In genomic region chr1:57394051-57394450, GRCm38 (mm10) we compare ENCODE assay signal across 7 mouse cellular contexts. TPM values are rescaled to one million over a fixed set of nuclear protein-coding genes. Genes with fewer than 3 reads are reported as not detected.
A peak's percentile ranks its signal among the peaks of the same experiment; 100 is the strongest.
DNase-seq lines count a peak whose midpoint lies in the region; ATAC-seq and TF ChIP-seq lines count a peak whose summit lies in the region.

No protein-coding gene starts in this region.

- H3K4me3 ChIP-seq in left cerebral cortex, adult 2 months = no peak overlapping the region

- TF ChIP-seq CTCF in left cerebral cortex, adult 2 months (IDR thresholded peaks at IDR 0.05) = peak; percentile 84

- intact Hi-C loops in left cerebral cortex, adult 2 months (cut with DNase I) = loop anchor here (2.0 kb wide), 1 partner anchor 1507 kb away; no protein-coding TSS in a partner anchor
- intact Hi-C loops in left cerebral cortex, postnatal 10 days (cut with DNase I) = loop anchor here (5.0 kb wide), 1 partner anchor 1507 kb away; no protein-coding TSS in a partner anchor

- DNase-seq in left cerebral cortex, adult 2 months (ENCODE audit: extremely low spot score in 1 of 2, low spot score in 2 of 2) = peak; percentile 58 to 59
- DNase-seq in left cerebral cortex, adult 11 months (ENCODE audit: low spot score) = no peak
- DNase-seq in ES-CJ7 (ENCODE audit: low read depth, low spot score) = peak; percentile 68
- peak; percentile 28 for DNase-seq in adrenal gland, adult 2 months
- peak; percentile 28 for DNase-seq in embryo, embryonic 9.5 days (ENCODE audit: extremely low spot score)
- peak; percentile 31 to 57 for DNase-seq in left cerebral cortex, postnatal 10 days (ENCODE audit: extremely low spot score in 1 of 2, low spot score in 2 of 2)

- ATAC-seq in neutrophil, adult 5-6 weeks (ENCODE audit: extremely low read depth, insufficient number of reproducible peaks, low FRiP score, poor library complexity, severe bottlenecking) = peak; percentile 72; the same call in 1 of the 2 replicates

- no peak overlapping the region for H3K27ac ChIP-seq in left cerebral cortex, adult 2 months

RNA-seq across cellular contexts. Expression of gene Maip1, which starts 12.1 kb away (rescaled TPM):
- total RNA-seq in left cerebral cortex, adult 2 months (2021) = 10 to 100 TPM; 11.5 to 11.9 TPM
- total RNA-seq in adrenal gland, adult 2 months (2021) = 10 to 100 TPM; 10.3 to 11.6 TPM
- 7.5 and 8.8 TPM in 2 replicates for polyA plus RNA-seq in adrenal gland, adult 2 months (2012; rRNA removed)
- 10 to 100 TPM; 10.7 to 11.0 TPM for total RNA-seq in left cerebral cortex, postnatal 10 days (2021)
- 6.3 and 7.6 TPM in 2 replicates for total RNA-seq in neutrophil, adult 5-6 weeks (2017)

RNA-seq across cellular contexts. Expression of gene Tyw5, which starts 12.8 kb away (rescaled TPM):
- total RNA-seq in left cerebral cortex, adult 2 months (2021) = 10 to 100 TPM; 28.6 to 30.3 TPM
- 10 to 100 TPM; 14.4 to 15.7 TPM for total RNA-seq in adrenal gland, adult 2 months (2021)
- polyA plus RNA-seq in adrenal gland, adult 2 months (2012; rRNA removed) = 0.68 and 0.89 TPM in 2 replicates
- total RNA-seq in left cerebral cortex, postnatal 10 days (2021) = 10 to 100 TPM; 23.3 to 25.0 TPM
- total RNA-seq in neutrophil, adult 5-6 weeks (2017) = 27.7 and 31.4 TPM in 2 replicates

RNA-seq across cellular contexts. Expression of gene 1700066M21Rik, which starts 16.6 kb away (rescaled TPM):
- total RNA-seq in left cerebral cortex, adult 2 months (2021) = 10 to 100 TPM; 21.3 to 21.8 TPM
- 1 to 10 TPM; 6.6 to 8.7 TPM for total RNA-seq in adrenal gland, adult 2 months (2021)
- polyA plus RNA-seq in adrenal gland, adult 2 months (2012; rRNA removed) = 49.2 and 50.1 TPM in 2 replicates
- total RNA-seq in left cerebral cortex, postnatal 10 days (2021) = 10 to 100 TPM; 18.9 to 19.0 TPM
- total RNA-seq in neutrophil, adult 5-6 weeks (2017) = 6.5 and 10.2 TPM in 2 replicates
